Mouse (Mus musculus) intestine, embryonic 14.5 days (tissue): ENCODE measurements around the gene Ivns1abp. TPM values are rescaled to one million over a fixed set of nuclear protein-coding genes. Genes with fewer than 3 reads are reported as not detected.

Source experiments
- ATAC-seq: fragments of 200-750 bp; cut with Nextera tagmentation; replicated peaks from 2 replicates; pipeline ENCODE4 v1.8.0; 2017; ENCODE audit warnings: low read depth, moderate number of reproducible peaks, moderate TSS enrichment, moderate library complexity; ENCODE audit not compliant: low FRiP score, low TSS enrichment
- DNase-seq: peaks from one replicate; pipeline ENCODE4 v3.0.0-alpha.2; 2018; ENCODE audit warnings: low spot score
- H3K27ac ChIP-seq: fragments of 300-500 bp; sonication (generic); 2 replicates; pipeline ENCODE4 v1.5.1; 2014; ENCODE audit warnings: low read depth, mild to moderate bottlenecking, control low read depth
- H3K27me3 ChIP-seq: fragments of 300-500 bp; sonication (generic); replicated peaks from 2 replicates; pipeline ENCODE4 v1.6.1; 2014; ENCODE audit warnings: low read length, control low read depth; ENCODE audit not compliant: control insufficient read depth, insufficient read depth
- H3K36me3 ChIP-seq: fragments of 300-500 bp; sonication (generic); 2 replicates; pipeline ENCODE4 v1.6.1; 2014; ENCODE audit warnings: low read length, control low read depth; ENCODE audit not compliant: control insufficient read depth, insufficient read depth
- H3K4me1 ChIP-seq: fragments of 300-500 bp; sonication (generic); replicated peaks from 2 replicates; pipeline ENCODE4 v1.6.1; 2014; ENCODE audit warnings: low read length, control low read depth, mixed read lengths; ENCODE audit not compliant: control insufficient read depth, insufficient read depth
- H3K4me2 ChIP-seq: fragments of 300-500 bp; sonication (generic); 2 replicates; pipeline ENCODE4 v1.6.1; 2014; ENCODE audit warnings: low read length
- H3K4me3 ChIP-seq: fragments of 300-500 bp; sonication (generic); 2 replicates; pipeline ENCODE4 v1.5.1; 2014; ENCODE audit warnings: low read depth, low read length, control low read depth, mixed read lengths
- H3K9ac ChIP-seq: fragments of 300-500 bp; sonication (generic); 2 replicates; pipeline ENCODE4 v1.6.1; 2014; ENCODE audit warnings: mild to moderate bottlenecking, low read length
- H3K9me3 ChIP-seq: fragments of 300-500 bp; sonication (generic); 2 replicates; pipeline ENCODE4 v1.6.1; 2016; ENCODE audit warnings: low read length, control low read depth; ENCODE audit not compliant: control insufficient read depth
- WGBS: fragments of 180-500 bp; shearing (Covaris S2); extraction: QIAGEN DNeasy Blood & Tissue Kit; methylation state at CpG from one replicate; pipeline ENCODE4 v1.1.7; 2014; 5-methylcytosine and 5-hydroxymethylcytosine counted together
- polyA plus RNA-seq: library from polyadenylated mRNA; unstranded; fragments of >200 nt; fragmentation: Nextera tagmentation; extraction: Ambion mirVana; gene quantifications from 2 replicates; pipeline ENCODE4 v1.2.1, GENCODE M21; 2014

The Ivns1abp gene
- polyA plus RNA-seq, 1 experiment from 2014 or later = 298 TPM

GRCm38 (mm10) chr1:151367721-151368324 is 23.5 kb downstream of the Ivns1abp start:
- no peak for ATAC-seq
- H3K36me3 ChIP-seq = peaks cover 74% of the 10 kb centered on the region
- H3K4me2 ChIP-seq = no peak overlapping the region
- DNase-seq = no peak
- no peaks in the 10 kb centered on the region for H3K27me3 ChIP-seq
- H3K4me3 ChIP-seq = no peak overlapping the region
- H3K9me3 ChIP-seq = no peaks in the 10 kb centered on the region
- no peak overlapping the region for H3K27ac ChIP-seq
- 85% methylated on average over 5 of the region's 5 CpGs for WGBS
- no peak overlapping the region for H3K9ac ChIP-seq
- no peaks in the 10 kb centered on the region for H3K4me1 ChIP-seq

GRCm38 (mm10) chr1:151368444-151368843 is 24.2 kb downstream of the Ivns1abp start:
- H3K9ac ChIP-seq = no peak overlapping the region
- no peaks in the 10 kb centered on the region for H3K27me3 ChIP-seq
- no peak for DNase-seq
- ATAC-seq = no peak
- peaks cover 73% of the 10 kb centered on the region for H3K36me3 ChIP-seq
- no peaks in the 10 kb centered on the region for H3K4me1 ChIP-seq
- no peak overlapping the region for H3K4me2 ChIP-seq
- WGBS = 83% methylated on average over 3 of the region's 3 CpGs
- H3K27ac ChIP-seq = no peak overlapping the region
- H3K9me3 ChIP-seq = no peaks in the 10 kb centered on the region
- no peak overlapping the region for H3K4me3 ChIP-seq

- H3K4me2 ChIP-seq = no peak overlapping the region
- H3K9ac ChIP-seq = no peak overlapping the region
- no peak overlapping the region for H3K27ac ChIP-seq
- H3K4me1 ChIP-seq = no peaks in the 10 kb centered on the region
- WGBS = 75% methylated on average over 3 of the region's 3 CpGs
- H3K36me3 ChIP-seq = peaks cover 52% of the 10 kb centered on the region
- H3K9me3 ChIP-seq = no peaks in the 10 kb centered on the region
- no peak overlapping the region for H3K4me3 ChIP-seq
- H3K27me3 ChIP-seq = no peaks in the 10 kb centered on the region
- no peak for DNase-seq
- ATAC-seq = no peak
Measured at GRCm38 (mm10) chr1:151370573-151370972, 26.3 kb downstream of the Ivns1abp start.

- Histone ChIP-seq H3K9ac (no peak overlapping the region), H3K4me1 (no peaks in the 10 kb centered on the region), H3K36me3 (peaks cover 49% of the 10 kb centered on the region), H3K9me3 (no peaks in the 10 kb centered on the region), H3K27ac (no peak overlapping the region), H3K4me3 (no peak overlapping the region), H3K27me3 (no peaks in the 10 kb centered on the region), H3K4me2 (no peak overlapping the region)
- DNase-seq (no peak), ATAC-seq (no peak)
- WGBS = 85% methylated on average over 5 of the region's 5 CpGs
Measured at GRCm38 (mm10) chr1:151371543-151371942, 27.3 kb downstream of the Ivns1abp start.

GRCm38 (mm10) chr1:151372823-151373222 is 28.5 kb downstream of the Ivns1abp start:
- Histone ChIP-seq H3K27ac (no peak overlapping the region), H3K27me3 (no peaks in the 10 kb centered on the region), H3K9ac (no peak overlapping the region), H3K4me1 (no peaks in the 10 kb centered on the region), H3K36me3 (peaks cover 49% of the 10 kb centered on the region), H3K4me2 (no peak overlapping the region), H3K4me3 (no peak overlapping the region), H3K9me3 (no peaks in the 10 kb centered on the region)
- DNase-seq (no peak), ATAC-seq (no peak)
- WGBS = 86% methylated on average over 1 of the region's 1 CpGs

GRCm38 (mm10) chr1:151377353-151377752 is 33.1 kb downstream of the Ivns1abp start:
- Histone ChIP-seq H3K9ac (no peak overlapping the region), H3K27me3 (no peaks in the 10 kb centered on the region), H3K36me3 (peaks cover 31% of the 10 kb centered on the region), H3K4me2 (no peak overlapping the region), H3K9me3 (no peaks in the 10 kb centered on the region), H3K27ac (no peak overlapping the region), H3K4me3 (no peak overlapping the region), H3K4me1 (no peaks in the 10 kb centered on the region)
- DNase-seq (no peak), ATAC-seq (no peak)
- WGBS = 88% methylated on average over 3 of the region's 3 CpGs

- DNase-seq (no peak), ATAC-seq (no peak)
- Histone ChIP-seq H3K27me3 (no peaks in the 10 kb centered on the region), H3K4me1 (no peaks in the 10 kb centered on the region), H3K27ac (no peak overlapping the region), H3K9ac (no peak overlapping the region), H3K36me3 (peaks cover 50% of the 10 kb centered on the region), H3K9me3 (no peaks in the 10 kb centered on the region), H3K4me2 (no peak overlapping the region), H3K4me3 (no peak overlapping the region)
- 95% methylated on average over 1 of the region's 1 CpGs for WGBS
Measured at GRCm38 (mm10) chr1:151390029-151390428, 45.8 kb downstream of the Ivns1abp start.

GRCm38 (mm10) chr1:151409827-151410226 is 65.5 kb downstream of the Ivns1abp start:
- H3K36me3 ChIP-seq = peaks cover 20% of the 10 kb centered on the region
- 73% methylated on average over 3 of the region's 3 CpGs for WGBS
- ATAC-seq (no peak), DNase-seq (no peak)
- H3K4me2 ChIP-seq = no peak overlapping the region
- H3K27ac ChIP-seq = no peak overlapping the region
- no peaks in the 10 kb centered on the region for H3K27me3 ChIP-seq
- H3K9ac ChIP-seq = no peak overlapping the region
- H3K4me1 ChIP-seq = no peaks in the 10 kb centered on the region
- no peak overlapping the region for H3K4me3 ChIP-seq
- no peaks in the 10 kb centered on the region for H3K9me3 ChIP-seq
